In the genomic region with DNA sequence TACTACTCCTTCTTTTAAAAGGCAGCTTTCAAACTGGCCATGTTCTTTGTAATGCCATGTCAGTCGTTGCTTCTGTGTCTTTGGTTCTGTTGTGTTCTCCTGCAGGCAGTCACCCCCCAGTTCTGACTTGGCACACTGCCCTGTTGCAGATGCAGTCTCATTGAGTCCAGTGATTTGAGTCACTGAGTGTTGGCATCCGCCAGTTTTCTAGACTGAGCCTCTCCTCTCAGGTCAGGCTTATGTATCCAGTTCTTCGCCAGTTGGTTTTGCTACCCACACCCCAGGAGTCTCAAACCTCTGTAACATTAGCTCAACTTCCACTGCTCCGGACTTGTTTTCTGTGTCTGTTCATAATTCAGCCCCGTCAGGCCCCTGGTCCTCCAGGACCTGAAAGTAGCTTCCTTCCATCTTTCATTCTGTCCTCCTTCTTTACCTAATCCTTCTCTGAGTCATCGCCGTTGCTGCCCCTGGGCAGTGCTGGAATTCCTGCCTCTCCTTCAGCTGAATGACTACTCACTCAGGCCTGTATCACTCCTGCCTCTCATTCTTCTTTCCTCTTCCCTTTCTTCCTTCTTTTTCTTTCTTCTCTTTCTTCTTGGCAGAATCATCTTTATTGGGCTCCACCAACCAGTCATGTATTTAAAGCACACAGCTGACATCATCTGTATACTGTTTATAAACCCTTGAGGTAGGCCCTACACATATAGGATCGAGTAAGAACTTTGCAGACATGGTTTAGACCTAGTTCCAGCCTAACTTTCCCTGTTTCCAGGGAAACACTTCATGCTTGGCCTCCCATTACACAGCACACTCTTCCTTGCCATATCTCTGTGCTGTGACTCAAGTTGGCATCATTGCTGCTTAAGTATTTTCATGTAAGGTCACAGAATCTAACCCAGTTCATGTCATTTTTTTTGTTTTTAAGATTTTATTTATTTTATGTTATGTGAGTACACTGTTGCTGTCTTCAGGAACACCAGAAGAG, we compare ENCODE assay signal across 8 mouse cellular contexts. TPM values are rescaled to one million over a fixed set of nuclear protein-coding genes. Genes with fewer than 3 reads are reported as not detected.
DNase-seq lines count a peak whose midpoint lies in the region; ATAC-seq and TF ChIP-seq lines count a peak whose summit lies in the region.

No protein-coding gene starts in this region.

- WGBS in forebrain, postnatal 0 days = 72% methylated on average over 8 of the region's 8 CpGs
- 94% methylated on average over 8 of the region's 8 CpGs for WGBS in forebrain, embryonic 11.5 days
- 85% methylated on average over 8 of the region's 8 CpGs for WGBS in liver, embryonic 11.5 days

- no peak for TF ChIP-seq CTCF in forebrain, postnatal 0 days (IDR thresholded peaks at IDR 0.05; ENCODE audit: low read depth)

- DNase-seq in forebrain, postnatal 0 days = peak; percentile 25
- DNase-seq in forebrain, embryonic 11.5 days (ENCODE audit: low spot score) = no peak
- peak; percentile 67 for DNase-seq in left cerebral cortex, postnatal 4 days
- DNase-seq in left cerebral cortex, adult 11 months (ENCODE audit: low spot score) = no peak
- DNase-seq in adrenal gland, postnatal 14 days = peak; percentile 51
- DNase-seq in frontal cortex, postnatal 36 days (ENCODE audit: low spot score in 2 of 2) = peak; percentile 38 to 49
- DNase-seq in liver, embryonic 11.5 days (ENCODE audit: low spot score) = no peak

- ATAC-seq in forebrain, postnatal 0 days = no peak
- no peak for ATAC-seq in forebrain, embryonic 11.5 days (replicated peaks; ENCODE audit: low FRiP score)
- ATAC-seq in CD4-positive, CD25-positive, alpha-beta regulatory T cell, adult 4 months = no peak
- no peak for ATAC-seq in liver, embryonic 11.5 days (replicated peaks; ENCODE audit: low FRiP score)

- no peak overlapping the region for H3K27ac ChIP-seq in forebrain, postnatal 0 days (ENCODE audit: low read depth, low read length)
- H3K27ac ChIP-seq in forebrain, embryonic 11.5 days (ENCODE audit: low read depth, low read length) = no peak overlapping the region
- no peak overlapping the region for H3K27ac ChIP-seq in liver, embryonic 11.5 days (ENCODE audit: low read depth, low read length)

- H3K4me2 ChIP-seq in forebrain, postnatal 0 days (ENCODE audit: low read depth) = no peak overlapping the region
- no peak overlapping the region for H3K4me2 ChIP-seq in forebrain, embryonic 11.5 days (ENCODE audit: low read depth, low read length, severe bottlenecking)
- no peak overlapping the region for H3K4me2 ChIP-seq in liver, embryonic 11.5 days

- no peak overlapping the region for H3K4me3 ChIP-seq in forebrain, postnatal 0 days (ENCODE audit: low read depth, low read length)
- H3K4me3 ChIP-seq in forebrain, embryonic 11.5 days (ENCODE audit: low read depth, low read length) = no peak overlapping the region
- H3K4me3 ChIP-seq in liver, embryonic 11.5 days (ENCODE audit: low read depth, low read length) = no peak overlapping the region

- H3K9ac ChIP-seq in forebrain, postnatal 0 days = no peak overlapping the region
- no peak overlapping the region for H3K9ac ChIP-seq in forebrain, embryonic 11.5 days (ENCODE audit: low read length)
- no peak overlapping the region for H3K9ac ChIP-seq in liver, embryonic 11.5 days (ENCODE audit: low read depth, low read length)

- no peaks in the 10 kb centered on the region for H3K27me3 ChIP-seq in forebrain, postnatal 0 days (ENCODE audit: insufficient read depth, low read length)
- no peaks in the 10 kb centered on the region for H3K27me3 ChIP-seq in forebrain, embryonic 11.5 days (ENCODE audit: control insufficient read depth, insufficient read depth, low read length)
- no peaks in the 10 kb centered on the region for H3K27me3 ChIP-seq in liver, embryonic 11.5 days (replicated peaks; ENCODE audit: control insufficient read depth, insufficient read depth, low read length)

- no peaks in the 10 kb centered on the region for H3K4me1 ChIP-seq in forebrain, postnatal 0 days (ENCODE audit: insufficient read depth)
- no peaks in the 10 kb centered on the region for H3K4me1 ChIP-seq in forebrain, embryonic 11.5 days (replicated peaks; ENCODE audit: control insufficient read depth, insufficient read depth, low read length)
- no peaks in the 10 kb centered on the region for H3K4me1 ChIP-seq in liver, embryonic 11.5 days (replicated peaks; ENCODE audit: control insufficient read depth, insufficient read depth, low read length)

- H3K9me3 ChIP-seq in forebrain, postnatal 0 days (ENCODE audit: low read length) = no peaks in the 10 kb centered on the region
- no peaks in the 10 kb centered on the region for H3K9me3 ChIP-seq in forebrain, embryonic 11.5 days (ENCODE audit: control insufficient read depth, low read length)
- no peaks in the 10 kb centered on the region for H3K9me3 ChIP-seq in liver, embryonic 11.5 days (ENCODE audit: control insufficient read depth, low read length)

- intact Hi-C loops in left cerebral cortex, postnatal 4 days (cut with DNase I) = loop anchor here (5.0 kb wide), 1 partner anchor 68 kb away; no protein-coding TSS in a partner anchor

- H3K36me3 ChIP-seq in forebrain, postnatal 0 days (ENCODE audit: insufficient read depth) = peaks cover 32% of the 10 kb centered on the region
- H3K36me3 ChIP-seq in forebrain, embryonic 11.5 days (ENCODE audit: control insufficient read depth, insufficient read depth, low read length) = no peaks in the 10 kb centered on the region; the same call in 1 of the 2 replicates
- peaks cover 5% of the 10 kb centered on the region for H3K36me3 ChIP-seq in liver, embryonic 11.5 days (ENCODE audit: control insufficient read depth, insufficient read depth, low read length)

RNA-seq across cellular contexts. Expression of a gene that starts 41.3 kb away (rescaled TPM):
- total RNA-seq in forebrain, postnatal 0 days (2014; rRNA removed) = 0.69 and 0.76 TPM in 2 replicates
- 0.64 and 1.4 TPM in 2 replicates for polyA plus RNA-seq in forebrain, postnatal 0 days (2015; fragmentation: Nextera tagmentation; extraction: Ambion mirVana)
- 0.65 and 1.1 TPM in 2 replicates for polyA plus RNA-seq in forebrain, embryonic 11.5 days (2014; fragmentation: Nextera tagmentation; extraction: Ambion mirVana)
- under 1 TPM; 0.18 to 0.24 TPM for total RNA-seq in left cerebral cortex, postnatal 4 days (2021)
- total RNA-seq in adrenal gland, postnatal 14 days (2021) = 0.15 and 0.53 TPM in 2 replicates
- polyA plus RNA-seq in CD4-positive, CD25-positive, alpha-beta regulatory T cell, adult 4 months (2017; shearing (Covaris generic)) = not detected
- 0.15 and 0.17 TPM in 2 replicates for polyA plus RNA-seq in liver, embryonic 11.5 days (2014; fragmentation: Nextera tagmentation; extraction: Ambion mirVana)

RNA-seq across cellular contexts. Expression of a gene that starts 52.4 kb away (rescaled TPM):
- 9.8 and 13.6 TPM in 2 replicates for total RNA-seq in forebrain, postnatal 0 days (2014; rRNA removed)
- polyA plus RNA-seq in forebrain, postnatal 0 days (2015; fragmentation: Nextera tagmentation; extraction: Ambion mirVana) = 1.7 and 2.9 TPM in 2 replicates
- polyA plus RNA-seq in forebrain, embryonic 11.5 days (2014; fragmentation: Nextera tagmentation; extraction: Ambion mirVana) = 4.3 and 4.4 TPM in 2 replicates
- total RNA-seq in left cerebral cortex, postnatal 4 days (2021) = 10 to 100 TPM; 28.2 to 31.7 TPM
- 9.6 and 10.1 TPM in 2 replicates for total RNA-seq in adrenal gland, postnatal 14 days (2021)
- 1 to 10 TPM in 1 of 2 experiments, under 1 TPM in 1; 0.84 to 1.0 TPM for polyA plus RNA-seq in CD4-positive, CD25-positive, alpha-beta regulatory T cell, adult 4 months (2017; shearing (Covaris generic))
- polyA plus RNA-seq in liver, embryonic 11.5 days (2014; fragmentation: Nextera tagmentation; extraction: Ambion mirVana) = 3.5 and 3.7 TPM in 2 replicates

Comparison
In these comparisons a context has a peak if more than half of its experiments do, and no peak if none do; other contexts are left out.
1. DNase-seq: peak in forebrain, postnatal 0 days (single experiment), left cerebral cortex, postnatal 4 days (single experiment), adrenal gland, postnatal 14 days (single experiment) and frontal cortex, postnatal 36 days (2 of 2); none in forebrain, embryonic 11.5 days (single experiment), left cerebral cortex, adult 11 months (single experiment) and liver, embryonic 11.5 days (single experiment).